Mouse (Mus musculus): ENCODE measurements around the gene Cd33. TPM values are rescaled to one million over a fixed set of nuclear protein-coding genes. Genes with fewer than 3 reads are reported as not detected.

Gene Cd33
- polyA plus RNA-seq, 1 experiment from 2014 or later, result 3.0 TPM

GRCm38 (mm10) chr7:43556901-43557300, 12.7 kb upstream of the Cd33 start:
- no peaks in the 10 kb centered on the region for H3K27me3 ChIP-seq (ENCODE audit: control insufficient read depth, insufficient read depth, low read length)
- no peak overlapping the region for H3K27ac ChIP-seq (ENCODE audit: low read length)
- WGBS, result 28% methylated on average over 1 of the region's 1 CpGs
- H3K9me3 ChIP-seq (replicated peaks; ENCODE audit: control insufficient read depth, low read length), result no peaks in the 10 kb centered on the region
- H3K36me3 ChIP-seq (ENCODE audit: control insufficient read depth, insufficient read depth, low read length), result no peaks in the 10 kb centered on the region
- H3K4me1 ChIP-seq (ENCODE audit: control insufficient read depth, insufficient read depth, low read length), result no peaks in the 10 kb centered on the region
- no peak overlapping the region for H3K4me2 ChIP-seq (ENCODE audit: low read depth, low read length)
- H3K9ac ChIP-seq (ENCODE audit: low read length), result no peak overlapping the region
- ATAC-seq (ENCODE audit: insufficient read depth, low FRiP score), result no peak
- no peak overlapping the region for H3K4me3 ChIP-seq (replicated peaks; ENCODE audit: low read length)

- Histone ChIP-seq H3K27ac (ENCODE audit: low read length) (no peak overlapping the region), H3K9ac (ENCODE audit: low read length) (no peak overlapping the region), H3K4me2 (ENCODE audit: low read depth, low read length) (no peak overlapping the region), H3K9me3 (replicated peaks; ENCODE audit: control insufficient read depth, low read length) (no peaks in the 10 kb centered on the region), H3K27me3 (ENCODE audit: control insufficient read depth, insufficient read depth, low read length) (no peaks in the 10 kb centered on the region), H3K4me3 (replicated peaks; ENCODE audit: low read length) (no peak overlapping the region), H3K4me1 (ENCODE audit: control insufficient read depth, insufficient read depth, low read length) (no peaks in the 10 kb centered on the region), H3K36me3 (ENCODE audit: control insufficient read depth, insufficient read depth, low read length) (no peaks in the 10 kb centered on the region)
- WGBS, result 84% methylated on average over 5 of the region's 5 CpGs
- 0 out of 2 replicates have a peak, but pooled peaks have one; percentile 33 for ATAC-seq (ENCODE audit: insufficient read depth, low FRiP score)
Measured at GRCm38 (mm10) chr7:43555351-43555750, 11.1 kb upstream of the Cd33 start.

- WGBS, result 54% methylated on average over 3 of the region's 3 CpGs
- ATAC-seq (ENCODE audit: insufficient read depth, low FRiP score), result no peak
Measured at GRCm38 (mm10) chr7:43554550-43554949, 10.3 kb upstream of the Cd33 start.

GRCm38 (mm10) chr7:43553153-43553552, 8.9 kb upstream of the Cd33 start:
- Histone ChIP-seq H3K4me3 (replicated peaks; ENCODE audit: low read length) (no peak overlapping the region), H3K36me3 (ENCODE audit: control insufficient read depth, insufficient read depth, low read length) (no peaks in the 10 kb centered on the region), H3K27me3 (ENCODE audit: control insufficient read depth, insufficient read depth, low read length) (no peaks in the 10 kb centered on the region), H3K27ac (ENCODE audit: low read length) (no peak overlapping the region), H3K9me3 (replicated peaks; ENCODE audit: control insufficient read depth, low read length) (no peaks in the 10 kb centered on the region), H3K4me2 (ENCODE audit: low read depth, low read length) (no peak overlapping the region), H3K9ac (ENCODE audit: low read length) (no peak overlapping the region), H3K4me1 (ENCODE audit: control insufficient read depth, insufficient read depth, low read length) (no peaks in the 10 kb centered on the region)
- 74% methylated on average over 4 of the region's 4 CpGs for WGBS
- no peak for ATAC-seq (ENCODE audit: insufficient read depth, low FRiP score)

More at GRCm38 (mm10) chr7:43554550-43554949, 10.3 kb upstream of the Cd33 start:
- no peak overlapping the region for H3K4me2 ChIP-seq (ENCODE audit: low read depth, low read length)
- H3K36me3 ChIP-seq (ENCODE audit: control insufficient read depth, insufficient read depth, low read length), result no peaks in the 10 kb centered on the region
- no peak overlapping the region for H3K4me3 ChIP-seq (replicated peaks; ENCODE audit: low read length)
- no peaks in the 10 kb centered on the region for H3K9me3 ChIP-seq (replicated peaks; ENCODE audit: control insufficient read depth, low read length)
- no peak overlapping the region for H3K27ac ChIP-seq (ENCODE audit: low read length)
- H3K4me1 ChIP-seq (ENCODE audit: control insufficient read depth, insufficient read depth, low read length), result no peaks in the 10 kb centered on the region
- H3K9ac ChIP-seq (ENCODE audit: low read length), result no peak overlapping the region
- no peaks in the 10 kb centered on the region for H3K27me3 ChIP-seq (ENCODE audit: control insufficient read depth, insufficient read depth, low read length)

GRCm38 (mm10) chr7:43548206-43548605, 4.0 kb upstream of the Cd33 start:
- H3K36me3 ChIP-seq (ENCODE audit: control insufficient read depth, insufficient read depth, low read length), result no peaks in the 10 kb centered on the region
- H3K27ac ChIP-seq (ENCODE audit: low read length), result no peak overlapping the region
- ATAC-seq (ENCODE audit: insufficient read depth, low FRiP score), result no peak
- no peak overlapping the region for H3K9ac ChIP-seq (ENCODE audit: low read length)
- 78% methylated on average over 4 of the region's 4 CpGs for WGBS
- no peak overlapping the region for H3K4me2 ChIP-seq (ENCODE audit: low read depth, low read length)
- no peaks in the 10 kb centered on the region for H3K27me3 ChIP-seq (ENCODE audit: control insufficient read depth, insufficient read depth, low read length)
- no peak overlapping the region for H3K4me3 ChIP-seq (replicated peaks; ENCODE audit: low read length)
- no peaks in the 10 kb centered on the region for H3K9me3 ChIP-seq (replicated peaks; ENCODE audit: control insufficient read depth, low read length)
- H3K4me1 ChIP-seq (ENCODE audit: control insufficient read depth, insufficient read depth, low read length), result no peaks in the 10 kb centered on the region

- WGBS, result 35% methylated on average over 5 of the region's 5 CpGs
- Histone ChIP-seq H3K27ac (ENCODE audit: low read length) (no peak overlapping the region), H3K27me3 (ENCODE audit: control insufficient read depth, insufficient read depth, low read length) (no peaks in the 10 kb centered on the region), H3K36me3 (ENCODE audit: control insufficient read depth, insufficient read depth, low read length) (no peaks in the 10 kb centered on the region), H3K4me2 (ENCODE audit: low read depth, low read length) (no peak overlapping the region), H3K4me1 (ENCODE audit: control insufficient read depth, insufficient read depth, low read length) (no peaks in the 10 kb centered on the region), H3K9me3 (replicated peaks; ENCODE audit: control insufficient read depth, low read length) (no peaks in the 10 kb centered on the region), H3K9ac (ENCODE audit: low read length) (no peak overlapping the region), H3K4me3 (replicated peaks; ENCODE audit: low read length) (no peak overlapping the region)
- no peak for ATAC-seq (ENCODE audit: insufficient read depth, low FRiP score)
Measured at GRCm38 (mm10) chr7:43547666-43548065, 3.4 kb upstream of the Cd33 start.

- ATAC-seq (ENCODE audit: insufficient read depth, low FRiP score), result no peak
- Histone ChIP-seq H3K4me2 (ENCODE audit: low read depth, low read length) (no peak overlapping the region), H3K27ac (ENCODE audit: low read length) (no peak overlapping the region), H3K9ac (ENCODE audit: low read length) (no peak overlapping the region), H3K4me1 (ENCODE audit: control insufficient read depth, insufficient read depth, low read length) (no peaks in the 10 kb centered on the region), H3K27me3 (ENCODE audit: control insufficient read depth, insufficient read depth, low read length) (no peaks in the 10 kb centered on the region), H3K36me3 (ENCODE audit: control insufficient read depth, insufficient read depth, low read length) (no peaks in the 10 kb centered on the region), H3K9me3 (replicated peaks; ENCODE audit: control insufficient read depth, low read length) (no peaks in the 10 kb centered on the region), H3K4me3 (replicated peaks; ENCODE audit: low read length) (no peak overlapping the region)
- WGBS, result 55% methylated on average over 7 of the region's 7 CpGs
Measured at GRCm38 (mm10) chr7:43545656-43546545, 1.7 kb upstream of the Cd33 start.

GRCm38 (mm10) chr7:43538524-43538923, 5.7 kb downstream of the Cd33 start:
- Histone ChIP-seq H3K27ac (ENCODE audit: low read length) (no peak overlapping the region), H3K4me3 (replicated peaks; ENCODE audit: low read length) (no peak overlapping the region), H3K4me2 (ENCODE audit: low read depth, low read length) (no peak overlapping the region), H3K4me1 (ENCODE audit: control insufficient read depth, insufficient read depth, low read length) (no peaks in the 10 kb centered on the region), H3K27me3 (ENCODE audit: control insufficient read depth, insufficient read depth, low read length) (no peaks in the 10 kb centered on the region), H3K9ac (ENCODE audit: low read length) (no peak overlapping the region), H3K36me3 (ENCODE audit: control insufficient read depth, insufficient read depth, low read length) (no peaks in the 10 kb centered on the region), H3K9me3 (replicated peaks; ENCODE audit: control insufficient read depth, low read length) (no peaks in the 10 kb centered on the region)
- ATAC-seq (ENCODE audit: insufficient read depth, low FRiP score), result no peak
- WGBS, result 64% methylated on average over 4 of the region's 4 CpGs

GRCm38 (mm10) chr7:43532936-43533505, 11.2 kb downstream of the Cd33 start:
- no peak for ATAC-seq (ENCODE audit: insufficient read depth, low FRiP score)
- WGBS, result 81% methylated on average over 9 of the region's 9 CpGs
- Histone ChIP-seq H3K9ac (ENCODE audit: low read length) (no peak overlapping the region), H3K9me3 (replicated peaks; ENCODE audit: control insufficient read depth, low read length) (no peaks in the 10 kb centered on the region), H3K36me3 (ENCODE audit: control insufficient read depth, insufficient read depth, low read length) (no peaks in the 10 kb centered on the region), H3K4me1 (ENCODE audit: control insufficient read depth, insufficient read depth, low read length) (no peaks in the 10 kb centered on the region), H3K27ac (ENCODE audit: low read length) (no peak overlapping the region), H3K4me3 (replicated peaks; ENCODE audit: low read length) (no peak overlapping the region), H3K27me3 (ENCODE audit: control insufficient read depth, insufficient read depth, low read length) (no peaks in the 10 kb centered on the region), H3K4me2 (ENCODE audit: low read depth, low read length) (no peak overlapping the region)
